Mouse (Mus musculus): Measurements from ENCODE around the gene Zfp598. TPM values are rescaled to one million over a fixed set of nuclear protein-coding genes. Genes with fewer than 3 reads are reported as not detected.

The Zfp598 gene
- polyA plus RNA-seq, 1 experiment from 2014 or later, result 24.5 TPM

DNA sequence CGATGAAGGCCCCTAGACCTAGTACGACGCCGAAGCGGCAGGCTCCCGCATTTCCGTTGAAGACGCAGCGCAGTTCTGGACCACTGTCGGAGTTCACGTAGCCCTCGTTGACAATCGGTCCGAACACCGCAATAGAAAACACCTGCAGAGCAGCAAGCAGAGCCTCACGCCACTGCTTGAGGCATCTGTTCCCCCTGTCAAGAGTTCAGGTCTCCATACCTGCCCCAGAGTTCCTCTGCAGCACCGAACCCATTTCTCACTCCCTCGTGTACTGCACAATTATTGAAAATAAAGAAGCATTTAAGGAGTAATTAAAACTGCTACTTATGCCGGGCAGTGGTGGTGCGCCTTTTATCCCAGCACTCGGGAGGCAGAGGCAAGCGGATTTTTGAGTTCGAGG lies 18.1 kb downstream of the Zfp598 start:
- Histone ChIP-seq H3K27ac (ENCODE audit: low read depth, low read length) (no peak overlapping the region), H3K4me3 (ENCODE audit: low read depth, low read length) (peak overlapping the region; percentile 19), H3K9me3 (ENCODE audit: control insufficient read depth, low read length) (no peaks in the 10 kb centered on the region), H3K4me2 (ENCODE audit: low read depth, low read length) (peak overlapping the region; percentile 72), H3K36me3 (ENCODE audit: control insufficient read depth, insufficient read depth, low read length) (no peaks in the 10 kb centered on the region), H3K27me3 (ENCODE audit: control insufficient read depth, insufficient read depth, low read length) (peaks cover 13% of the 10 kb centered on the region), H3K4me1 (ENCODE audit: control insufficient read depth, insufficient read depth, low read length) (peaks cover 15% of the 10 kb centered on the region; the same call in 1 of the 2 replicates), H3K9ac (replicated peaks; ENCODE audit: low read depth, low read length) (peak overlapping the region; percentile 25)
- ATAC-seq (ENCODE audit: low read depth), result no peak
- 19% methylated on average over 23 of the region's 23 CpGs for WGBS

DNA sequence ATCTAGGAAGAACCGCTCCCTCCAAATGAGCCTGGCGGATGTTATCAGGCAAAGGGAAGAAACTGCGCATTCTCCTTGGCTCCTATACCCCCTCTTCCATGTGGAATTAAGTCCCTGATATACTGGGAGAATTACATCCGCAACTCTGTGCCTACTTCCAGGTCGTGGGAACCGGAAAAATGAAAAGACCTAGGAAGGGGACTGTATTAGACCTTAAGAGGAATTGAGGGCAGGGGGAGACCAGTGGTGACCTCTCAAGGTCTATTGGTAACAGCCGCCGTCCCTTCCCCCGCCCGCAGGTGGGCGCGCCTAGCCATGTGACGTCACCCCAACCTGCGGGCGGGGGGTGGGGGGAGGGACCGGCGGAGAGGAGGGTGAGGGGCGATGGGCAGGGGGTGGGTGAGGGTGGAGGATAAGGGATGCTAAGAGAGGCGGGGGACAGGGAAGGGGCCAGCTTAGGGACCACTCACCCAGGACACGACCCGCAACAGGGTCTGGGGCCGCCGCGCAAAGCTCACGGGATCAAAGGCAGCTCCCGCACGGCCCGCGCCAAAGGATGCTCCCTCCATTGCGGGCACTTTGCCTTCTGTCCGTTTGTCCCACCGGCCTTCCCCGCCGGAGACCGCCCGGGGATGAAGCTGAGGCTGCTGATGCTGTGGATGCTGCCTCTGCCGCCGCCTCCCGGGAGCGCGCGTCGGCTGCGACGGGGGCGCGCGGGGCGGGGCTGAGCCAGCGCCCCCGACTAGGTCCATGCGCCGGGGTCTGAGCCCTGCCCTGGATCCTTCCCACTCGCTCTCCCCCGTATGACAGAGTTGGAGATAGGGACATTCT lies 20.0 kb downstream of the Zfp598 start, which contains the start of gene Syngr3:
Gene Syngr3 (minus strand): TSS at position 705 of the 831 bp plus-strand sequence.
- Histone ChIP-seq H3K4me3 (ENCODE audit: low read depth, low read length) (peak within 1 kb of the TSS; percentile 74), H3K36me3 (ENCODE audit: control insufficient read depth, insufficient read depth, low read length) (no peaks in the 10 kb centered on the region), H3K27me3 (ENCODE audit: control insufficient read depth, insufficient read depth, low read length) (peaks cover 13% of the 10 kb centered on the region), H3K27ac (ENCODE audit: low read depth, low read length) (peak within 1 kb of the TSS; percentile 88), H3K4me2 (ENCODE audit: low read depth, low read length) (peak within 1 kb of the TSS; percentile 72), H3K9ac (replicated peaks; ENCODE audit: low read depth, low read length) (peak within 1 kb of the TSS; percentile 89), H3K9me3 (ENCODE audit: control insufficient read depth, low read length) (no peaks in the 10 kb centered on the region), H3K4me1 (ENCODE audit: control insufficient read depth, insufficient read depth, low read length) (peaks cover 15% of the 10 kb centered on the region; the same call in 1 of the 2 replicates)
- ATAC-seq (ENCODE audit: low read depth), result peak; percentile 72
- WGBS, result under 1% methylated on average over 50 of the region's 55 CpGs

DNA sequence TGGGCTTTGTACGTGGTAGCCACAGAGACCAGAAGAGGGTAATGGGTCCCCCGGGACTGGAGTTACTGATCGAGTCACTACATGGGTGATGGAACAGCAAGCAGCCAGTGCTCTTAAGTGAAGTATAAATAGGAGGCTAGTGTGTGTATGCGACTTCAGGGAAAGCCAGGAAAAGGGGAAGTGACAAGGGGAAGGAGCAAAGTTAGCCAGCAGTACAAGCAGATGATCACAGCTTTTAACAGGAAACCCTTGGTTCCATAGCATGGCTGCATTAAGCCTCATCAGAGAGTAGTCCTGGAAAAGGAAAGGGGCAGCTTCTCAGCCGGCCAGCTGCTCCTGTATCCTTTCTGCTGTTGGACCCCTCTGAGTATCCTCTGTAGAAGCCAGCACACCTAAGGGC lies 22.9 kb downstream of the Zfp598 start:
- no peak overlapping the region for H3K9ac ChIP-seq (replicated peaks; ENCODE audit: low read depth, low read length)
- H3K4me2 ChIP-seq (ENCODE audit: low read depth, low read length), result no peak overlapping the region
- no peak overlapping the region for H3K4me3 ChIP-seq (ENCODE audit: low read depth, low read length)
- peaks cover 24% of the 10 kb centered on the region; the same call in 1 of the 2 replicates for H3K4me1 ChIP-seq (ENCODE audit: control insufficient read depth, insufficient read depth, low read length)
- H3K27ac ChIP-seq (ENCODE audit: low read depth, low read length), result no peak overlapping the region
- peaks cover 12% of the 10 kb centered on the region for H3K27me3 ChIP-seq (ENCODE audit: control insufficient read depth, insufficient read depth, low read length)
- no peak for ATAC-seq (ENCODE audit: low read depth)
- WGBS, result 83% methylated on average over 5 of the region's 5 CpGs
- H3K36me3 ChIP-seq (ENCODE audit: control insufficient read depth, insufficient read depth, low read length), result no peaks in the 10 kb centered on the region
- no peaks in the 10 kb centered on the region for H3K9me3 ChIP-seq (ENCODE audit: control insufficient read depth, low read length)

DNA sequence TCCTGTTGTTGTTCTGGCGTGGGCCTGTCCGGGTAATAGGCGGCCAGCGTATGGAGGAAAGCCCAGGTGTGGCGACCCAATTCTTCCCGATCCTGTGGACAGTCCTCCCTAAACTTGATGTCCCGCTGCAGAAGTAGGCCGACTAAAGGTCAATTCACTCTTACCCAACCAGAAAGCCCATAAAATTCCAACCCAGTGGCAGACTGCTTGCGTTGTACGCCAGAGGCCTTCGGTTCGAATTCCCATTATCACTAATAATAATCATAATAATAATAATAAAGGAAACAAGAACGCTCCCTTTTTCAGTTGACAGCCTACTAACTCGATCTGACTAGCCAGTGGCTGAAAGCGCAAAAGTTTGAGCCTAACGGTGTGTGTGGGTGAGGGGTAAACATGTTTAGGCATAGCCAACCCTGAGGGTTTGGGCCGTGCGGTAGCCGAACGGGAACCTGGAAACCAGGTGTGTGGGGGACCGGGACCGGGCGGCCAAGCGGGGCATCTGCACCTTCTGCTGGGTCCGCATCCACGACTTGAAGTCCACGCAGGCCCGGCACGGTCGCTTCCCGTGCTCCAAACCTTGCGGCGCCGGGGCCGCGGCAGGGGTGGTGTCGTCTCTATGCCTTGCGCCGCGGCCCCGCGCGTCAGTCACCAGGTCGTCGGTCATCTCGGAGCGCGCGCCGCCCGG lies 26.0 kb downstream of the Zfp598 start:
- peaks cover 10% of the 10 kb centered on the region for H3K36me3 ChIP-seq (ENCODE audit: control insufficient read depth, insufficient read depth, low read length)
- peak overlapping the region; percentile 81 for H3K9ac ChIP-seq (replicated peaks; ENCODE audit: low read depth, low read length)
- peak overlapping the region; percentile 78 for H3K27ac ChIP-seq (ENCODE audit: low read depth, low read length)
- H3K4me3 ChIP-seq (ENCODE audit: low read depth, low read length), result peak overlapping the region; percentile 75
- ATAC-seq (ENCODE audit: low read depth), result no peak; the same call in 1 of the 2 replicates
- WGBS, result 8% methylated on average over 31 of the region's 51 CpGs
- H3K9me3 ChIP-seq (ENCODE audit: control insufficient read depth, low read length), result no peaks in the 10 kb centered on the region
- H3K4me2 ChIP-seq (ENCODE audit: low read depth, low read length), result peak overlapping the region; percentile 68
- peaks cover 13% of the 10 kb centered on the region; the same call in 1 of the 2 replicates for H3K4me1 ChIP-seq (ENCODE audit: control insufficient read depth, insufficient read depth, low read length)
- 0 out of 2 replicates have a peak, but pooled peaks cover 2% of the 10 kb centered on the region for H3K27me3 ChIP-seq (ENCODE audit: control insufficient read depth, insufficient read depth, low read length)

DNA sequence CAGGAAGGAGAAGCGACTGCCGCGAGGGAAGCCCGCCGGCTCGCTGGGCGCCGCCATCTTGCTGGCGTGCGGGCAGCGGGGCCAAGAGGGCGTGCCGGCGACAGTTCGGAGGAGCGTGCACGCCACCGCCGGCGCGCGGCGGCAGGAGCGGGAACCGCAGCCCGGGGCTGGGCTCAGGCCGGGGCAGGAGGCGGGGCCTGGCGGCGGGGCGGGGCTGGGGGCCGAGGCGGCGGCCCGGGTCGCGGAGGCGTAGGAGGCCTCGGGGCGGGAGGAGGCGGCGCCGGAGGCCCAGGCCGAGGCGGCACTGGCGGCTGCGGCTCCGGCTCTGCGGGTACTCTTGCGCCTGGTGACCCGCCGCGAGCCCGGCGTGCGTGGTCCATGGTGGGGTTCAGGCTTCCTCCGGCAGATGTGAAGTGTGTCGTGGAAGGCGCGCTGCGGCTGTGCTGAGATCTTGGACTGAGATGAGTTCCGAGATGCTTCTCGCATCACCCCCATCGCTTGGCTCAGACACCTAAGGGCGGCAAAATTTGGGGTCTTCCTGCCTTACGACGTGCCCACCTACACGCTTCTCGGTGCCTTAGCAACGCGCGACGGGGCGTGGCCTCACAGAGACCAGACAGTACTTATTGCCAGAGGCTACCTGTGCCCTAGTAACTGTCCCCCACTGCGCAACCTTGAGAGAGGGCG lies 26.7 kb downstream of the Zfp598 start, which contains the start of the genes Gfer and Noxo1:
Gene Gfer (minus strand): TSS at position 146 of the 687 bp plus-strand sequence.
Gene Noxo1 (plus strand): TSS at position 224 of the 687 bp plus-strand sequence.
- H3K4me1 ChIP-seq (ENCODE audit: control insufficient read depth, insufficient read depth, low read length), result peaks cover 11% of the 10 kb centered on the region; the same call in 1 of the 2 replicates
- WGBS, result under 1% methylated on average over 56 of the region's 76 CpGs
- H3K4me3 ChIP-seq (ENCODE audit: low read depth, low read length), result peak within 1 kb of the TSS; percentile 75
- peaks cover 17% of the 10 kb centered on the region for H3K36me3 ChIP-seq (ENCODE audit: control insufficient read depth, insufficient read depth, low read length)
- H3K27ac ChIP-seq (ENCODE audit: low read depth, low read length), result peak within 1 kb of the TSS; percentile 78
- peak; percentile 89 for ATAC-seq (ENCODE audit: low read depth)
- H3K27me3 ChIP-seq (ENCODE audit: control insufficient read depth, insufficient read depth, low read length), result no peaks in the 10 kb centered on the region
- peak within 1 kb of the TSS; percentile 81 for H3K9ac ChIP-seq (replicated peaks; ENCODE audit: low read depth, low read length)
- peak within 1 kb of the TSS; percentile 68 for H3K4me2 ChIP-seq (ENCODE audit: low read depth, low read length)
- H3K9me3 ChIP-seq (ENCODE audit: control insufficient read depth, low read length), result no peaks in the 10 kb centered on the region

DNA sequence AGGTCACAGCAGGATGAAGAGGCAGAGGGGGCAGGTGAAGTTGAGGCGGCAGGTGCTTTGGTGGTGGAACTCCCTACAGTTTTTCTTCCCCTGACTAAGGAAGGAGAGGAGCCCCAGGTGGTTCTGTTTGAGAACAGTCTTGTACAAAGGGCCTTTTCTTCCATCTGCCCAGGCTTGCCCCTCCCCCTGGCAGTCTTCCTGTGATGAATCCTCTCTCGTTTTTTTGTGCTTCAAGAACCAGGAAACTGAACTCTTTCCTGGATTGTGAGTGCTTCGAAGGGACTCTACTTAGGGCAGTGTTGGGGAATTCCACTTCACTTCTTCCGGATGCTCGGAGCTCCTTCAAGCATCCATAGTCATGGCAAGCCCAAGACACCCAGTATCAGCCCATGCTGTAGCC lies 28.5 kb downstream of the Zfp598 start:
- Histone ChIP-seq H3K4me1 (ENCODE audit: control insufficient read depth, insufficient read depth, low read length) (peaks cover 11% of the 10 kb centered on the region; the same call in 1 of the 2 replicates), H3K36me3 (ENCODE audit: control insufficient read depth, insufficient read depth, low read length) (peaks cover 30% of the 10 kb centered on the region), H3K9me3 (ENCODE audit: control insufficient read depth, low read length) (no peaks in the 10 kb centered on the region), H3K4me3 (ENCODE audit: low read depth, low read length) (no peak overlapping the region), H3K4me2 (ENCODE audit: low read depth, low read length) (no peak overlapping the region), H3K9ac (replicated peaks; ENCODE audit: low read depth, low read length) (no peak overlapping the region), H3K27me3 (ENCODE audit: control insufficient read depth, insufficient read depth, low read length) (no peaks in the 10 kb centered on the region), H3K27ac (ENCODE audit: low read depth, low read length) (no peak overlapping the region)
- no peak for ATAC-seq (ENCODE audit: low read depth)
- 21% methylated on average over 5 of the region's 5 CpGs for WGBS

DNA sequence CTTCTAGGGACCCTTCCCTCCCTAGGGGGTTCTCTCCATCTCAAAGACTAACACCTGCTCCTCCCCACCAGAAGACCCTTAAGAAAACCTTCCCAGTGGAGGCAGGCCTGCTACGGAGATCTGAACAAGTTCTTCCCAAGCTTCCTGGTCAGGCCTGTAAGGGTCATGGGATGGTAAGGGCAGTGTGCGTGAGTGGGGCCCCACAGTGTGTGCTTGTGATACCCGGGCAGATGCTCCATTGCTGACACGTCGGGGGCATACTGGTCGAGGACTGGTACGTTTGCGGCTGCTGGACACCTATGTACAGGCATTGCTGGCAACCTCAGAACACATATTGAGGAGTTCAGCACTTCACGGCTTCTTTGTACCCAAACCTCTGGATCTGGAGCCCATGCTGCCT lies 29.2 kb downstream of the Zfp598 start:
- Histone ChIP-seq H3K4me3 (ENCODE audit: low read depth, low read length) (no peak overlapping the region), H3K4me1 (ENCODE audit: control insufficient read depth, insufficient read depth, low read length) (peaks cover 11% of the 10 kb centered on the region; the same call in 1 of the 2 replicates), H3K9ac (replicated peaks; ENCODE audit: low read depth, low read length) (no peak overlapping the region), H3K27ac (ENCODE audit: low read depth, low read length) (no peak overlapping the region), H3K36me3 (ENCODE audit: control insufficient read depth, insufficient read depth, low read length) (peaks cover 32% of the 10 kb centered on the region), H3K4me2 (ENCODE audit: low read depth, low read length) (no peak overlapping the region), H3K9me3 (ENCODE audit: control insufficient read depth, low read length) (no peaks in the 10 kb centered on the region), H3K27me3 (ENCODE audit: control insufficient read depth, insufficient read depth, low read length) (no peaks in the 10 kb centered on the region)
- 66% methylated on average over 9 of the region's 9 CpGs for WGBS
- no peak for ATAC-seq (ENCODE audit: low read depth)

DNA sequence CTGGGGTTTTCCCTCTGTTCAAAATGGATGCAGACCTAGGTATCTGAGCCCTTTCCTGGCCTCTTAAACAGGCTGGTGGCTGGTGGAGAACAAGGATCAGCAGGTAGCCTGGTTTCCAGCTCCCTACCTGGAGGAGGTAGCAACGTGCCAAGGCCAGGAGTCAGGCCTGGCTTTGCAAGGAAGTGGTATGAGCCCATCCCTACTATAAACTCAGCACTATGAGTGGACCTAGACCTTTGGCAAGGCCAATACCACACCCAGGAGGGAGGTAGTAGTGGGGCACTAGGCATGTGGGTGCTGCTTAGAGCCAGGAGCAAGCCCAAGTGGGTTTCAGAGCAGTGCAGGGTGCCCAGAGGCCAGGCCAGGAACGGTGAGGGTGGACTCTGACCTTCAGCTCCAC lies 30.0 kb downstream of the Zfp598 start:
- 86% methylated on average over 2 of the region's 2 CpGs for WGBS
- no peak for ATAC-seq (ENCODE audit: low read depth)
- Histone ChIP-seq H3K4me2 (ENCODE audit: low read depth, low read length) (no peak overlapping the region), H3K4me1 (ENCODE audit: control insufficient read depth, insufficient read depth, low read length) (peaks cover 11% of the 10 kb centered on the region; the same call in 1 of the 2 replicates), H3K27me3 (ENCODE audit: control insufficient read depth, insufficient read depth, low read length) (no peaks in the 10 kb centered on the region), H3K27ac (ENCODE audit: low read depth, low read length) (no peak overlapping the region), H3K9me3 (ENCODE audit: control insufficient read depth, low read length) (no peaks in the 10 kb centered on the region), H3K4me3 (ENCODE audit: low read depth, low read length) (no peak overlapping the region), H3K36me3 (ENCODE audit: control insufficient read depth, insufficient read depth, low read length) (peaks cover 39% of the 10 kb centered on the region), H3K9ac (replicated peaks; ENCODE audit: low read depth, low read length) (no peak overlapping the region)

Measured in neural tube, embryonic 14.5 days (tissue).